Mouse (Mus musculus) gastrocnemius, postnatal 14 days (tissue): ENCODE results near the gene Hyal3. TPM values are rescaled to one million over a fixed set of nuclear protein-coding genes. Genes with fewer than 3 reads are reported as not detected.
A peak's percentile ranks its signal among the peaks of the same experiment; 100 is the strongest.

Source experiments
- DNase-seq: peaks from one replicate; pipeline ENCODE4 v3.0.0; 2021; ENCODE audit warnings: mixed read lengths
- intact Hi-C: fragments of 180-260 bp; cut with DNase I; formaldehyde crosslinking; loops from one replicate; pipeline ENCODE4 v1.15.1; 2025; ENCODE audit warnings: low total_unique reads
- total RNA-seq, 2 experiments: library from RNA; stranded (reverse); gene quantifications; 2 replicates each; pipeline ENCODE4 v1.2.3; 2021

The Hyal3 gene
- total RNA-seq, 2 experiments from 2014 or later = 0.23 to 0.49 TPM

DNA sequence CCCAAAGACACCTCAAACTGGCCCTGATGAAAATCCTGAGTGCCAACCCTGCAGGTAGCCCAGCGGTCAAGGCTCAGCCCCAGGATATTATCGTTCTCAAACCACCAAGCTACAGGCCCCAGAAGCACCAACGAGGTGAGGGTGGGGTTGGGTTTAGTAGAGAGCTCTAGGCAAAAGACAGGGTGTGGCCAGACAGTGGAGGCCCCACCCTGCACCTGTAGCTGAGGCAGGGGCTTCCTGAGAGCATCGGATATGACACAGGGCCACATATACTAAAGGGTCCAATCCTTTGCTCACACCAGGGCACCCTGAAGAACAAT lies 48.8 kb downstream of the Hyal3 start:
- intact Hi-C loops = no loop called here

DNA sequence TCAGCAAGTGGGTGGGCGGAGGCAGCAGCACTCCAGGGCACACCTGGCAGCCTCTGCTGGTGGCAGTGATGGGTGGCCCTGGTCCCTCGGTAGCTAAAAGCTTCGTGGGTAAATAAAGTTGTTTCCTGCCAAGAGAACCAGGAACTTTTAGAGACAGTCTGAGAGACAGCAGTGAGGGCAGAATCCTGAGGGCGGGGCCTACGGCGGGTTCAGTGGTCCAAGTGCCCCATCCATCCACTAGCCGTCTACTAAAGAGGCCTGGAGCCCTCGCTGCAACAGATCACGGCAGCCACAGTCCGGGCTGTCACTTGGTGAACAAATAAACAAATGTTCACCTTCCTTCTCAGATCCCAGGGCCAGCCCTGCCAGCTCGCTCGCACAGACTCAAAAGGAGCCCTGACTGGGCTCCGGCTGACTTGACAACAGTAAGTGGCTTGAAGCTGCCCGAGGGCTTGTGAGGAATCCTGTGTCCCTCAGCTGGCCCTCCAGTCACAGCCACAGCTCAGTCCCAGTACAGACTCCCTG lies 49.3 kb downstream of the Hyal3 start:
- no peak for DNase-seq
- intact Hi-C loops = no loop called here

More for the DNA sequence above, 48.8 kb downstream of the Hyal3 start:
- DNase-seq = no peak

DNA sequence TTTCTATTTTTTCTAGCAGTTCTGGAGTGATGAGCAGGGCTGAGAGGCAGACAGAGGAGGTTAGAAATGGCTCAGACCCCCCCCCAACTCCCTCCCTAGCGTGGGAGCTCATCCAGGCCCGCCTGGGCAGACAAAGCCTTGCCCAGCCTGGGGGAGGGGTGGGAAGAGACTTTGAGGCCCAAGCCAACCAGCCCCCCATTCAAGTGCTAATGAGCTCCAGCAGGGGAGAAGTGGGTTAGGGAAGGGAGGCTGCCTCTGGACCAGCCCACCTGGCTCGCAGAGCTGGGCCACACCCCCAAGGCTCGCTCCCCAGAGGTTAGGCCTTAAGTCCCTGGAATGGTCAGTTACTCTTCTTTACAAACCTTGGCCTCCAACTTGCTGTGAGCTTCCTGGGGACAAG lies 50.0 kb downstream of the Hyal3 start:
- no peak for DNase-seq
- intact Hi-C loops = no loop called here

DNA sequence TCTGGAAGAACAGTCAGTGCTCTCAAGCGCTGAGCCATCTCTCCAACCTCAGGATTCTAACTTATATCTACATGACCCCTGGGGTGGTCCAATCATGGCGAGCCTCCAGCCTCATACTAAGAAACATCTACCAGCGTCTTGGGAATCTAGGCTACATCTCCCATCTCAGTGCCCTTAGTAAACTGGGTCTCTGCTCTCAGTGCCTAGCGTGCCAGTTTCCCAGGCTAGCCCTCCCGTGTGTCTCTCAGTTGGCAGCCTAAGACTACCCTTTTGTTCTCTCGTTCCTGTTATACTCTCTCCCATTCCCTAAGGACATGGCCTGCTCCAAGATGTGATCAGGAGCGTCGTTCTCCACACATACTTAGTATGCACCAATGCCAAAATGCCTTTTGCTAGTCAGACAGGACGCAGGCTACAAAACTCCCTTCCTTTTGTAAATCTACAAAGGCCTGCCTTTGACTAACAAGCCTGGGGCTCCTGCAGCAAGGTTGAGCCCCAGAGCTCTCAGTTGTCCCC lies 50.8 kb downstream of the Hyal3 start:
- intact Hi-C loops = no loop called here
- no peak for DNase-seq

DNA sequence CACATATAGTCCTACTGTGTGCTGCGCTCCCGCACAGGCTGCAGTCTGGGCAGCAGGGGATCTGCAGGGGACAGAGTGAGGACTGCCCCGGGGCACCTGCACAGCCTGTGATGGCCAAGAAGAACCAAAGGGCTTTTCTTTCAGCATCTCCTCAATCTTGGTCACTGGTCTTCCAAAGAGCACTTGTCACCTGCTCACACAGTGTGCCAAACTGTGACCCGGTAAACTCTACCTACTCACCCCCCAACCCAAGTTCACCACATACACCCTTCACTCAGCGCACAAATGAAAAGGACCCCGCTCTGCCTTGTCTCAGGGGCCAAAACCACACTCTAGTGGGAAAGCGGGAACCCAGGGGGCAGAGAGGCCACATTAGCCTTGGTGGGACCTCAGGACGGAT lies 51.2 kb downstream of the Hyal3 start:
- intact Hi-C loops = no loop called here

DNA sequence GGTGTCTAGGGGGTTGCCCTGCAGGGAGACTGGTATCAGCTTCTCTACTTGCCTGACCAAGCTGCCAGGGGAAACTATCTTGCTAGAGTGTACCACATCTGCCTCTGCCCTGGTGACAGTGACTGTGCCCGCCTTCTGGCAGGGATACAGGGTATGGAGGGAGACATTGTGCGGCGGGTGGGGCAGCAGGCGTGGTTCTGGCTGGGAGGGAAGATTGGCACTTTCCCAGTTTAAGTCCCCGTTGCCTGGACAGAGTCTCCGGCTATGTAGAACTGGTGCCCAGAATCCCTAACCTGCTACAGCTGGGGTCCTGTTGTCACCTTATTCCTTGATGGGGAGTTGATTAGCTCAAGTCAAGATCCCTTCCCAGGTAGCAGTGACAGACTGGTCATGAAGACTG lies 51.9 kb downstream of the Hyal3 start:
- intact Hi-C loops = no loop called here
- DNase-seq = no peak

More for the DNA sequence above, 51.2 kb downstream of the Hyal3 start:
- no peak for DNase-seq

DNA sequence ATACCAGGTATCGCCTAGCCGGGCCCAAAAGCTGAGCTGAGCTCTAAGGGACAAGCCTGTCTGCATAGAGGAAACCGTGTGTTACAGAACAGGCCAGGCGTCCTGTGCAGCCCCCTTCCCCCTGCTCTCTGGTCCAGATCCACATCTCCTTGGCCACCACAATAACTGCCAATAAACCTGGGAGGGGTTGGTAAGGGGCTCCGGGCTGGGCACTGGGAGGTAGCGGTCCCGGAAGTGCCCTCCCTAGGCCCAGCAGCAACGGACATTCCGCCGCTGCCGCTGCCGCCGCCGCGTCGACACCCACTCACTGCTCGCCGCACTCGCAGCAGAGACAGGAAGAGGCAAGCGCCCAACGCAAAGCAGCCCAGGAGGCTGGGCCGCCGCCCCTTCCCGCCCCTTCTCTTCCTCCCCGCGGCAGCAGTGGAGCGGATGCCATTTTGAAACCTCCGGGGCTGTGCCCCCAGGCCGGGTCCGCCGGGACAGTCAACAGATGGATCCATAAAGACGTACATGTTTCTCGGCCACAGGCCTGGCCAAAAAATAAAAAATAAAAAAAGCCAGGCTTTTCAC lies 52.6 kb downstream of the Hyal3 start:
- intact Hi-C loops = no loop called here
- peak; percentile 86 for DNase-seq

DNA sequence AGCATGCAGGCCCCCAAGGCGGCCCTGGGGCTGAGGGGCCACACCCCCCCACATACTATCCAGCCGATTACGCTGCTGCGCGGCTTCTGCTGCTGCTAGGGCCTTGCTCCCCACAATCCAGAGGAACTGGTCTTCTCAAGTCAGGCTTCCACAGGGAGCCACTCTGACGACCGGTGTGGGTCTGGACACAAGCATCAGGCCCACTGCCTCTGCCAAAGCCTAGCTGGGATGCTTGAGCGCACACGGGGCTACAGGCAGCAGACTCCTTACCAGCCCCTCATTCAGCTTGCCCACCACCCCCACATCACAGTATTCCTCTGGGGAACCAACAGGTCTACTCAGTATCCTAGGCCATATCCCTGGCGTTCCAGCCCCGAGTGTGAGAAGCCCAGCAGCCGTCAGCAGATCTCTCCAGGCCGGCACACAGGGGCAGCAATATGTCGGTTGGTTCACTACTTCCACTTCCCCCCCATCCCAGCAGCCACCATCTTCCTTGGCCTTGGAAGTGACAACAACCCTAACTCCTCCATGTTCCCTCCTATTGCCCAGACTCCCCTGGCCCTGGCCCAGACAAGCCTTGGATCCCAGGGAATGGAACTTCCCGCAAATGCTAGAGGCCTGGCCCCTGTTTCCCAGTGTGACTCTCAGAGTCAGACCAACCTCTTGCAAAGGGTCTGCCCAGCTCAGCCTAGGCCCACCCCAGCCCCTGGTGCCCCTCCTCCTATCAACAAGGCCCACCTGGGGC lies 53.2 kb downstream of the Hyal3 start:
- intact Hi-C loops = no loop called here
- peak; percentile 63 for DNase-seq

DNA sequence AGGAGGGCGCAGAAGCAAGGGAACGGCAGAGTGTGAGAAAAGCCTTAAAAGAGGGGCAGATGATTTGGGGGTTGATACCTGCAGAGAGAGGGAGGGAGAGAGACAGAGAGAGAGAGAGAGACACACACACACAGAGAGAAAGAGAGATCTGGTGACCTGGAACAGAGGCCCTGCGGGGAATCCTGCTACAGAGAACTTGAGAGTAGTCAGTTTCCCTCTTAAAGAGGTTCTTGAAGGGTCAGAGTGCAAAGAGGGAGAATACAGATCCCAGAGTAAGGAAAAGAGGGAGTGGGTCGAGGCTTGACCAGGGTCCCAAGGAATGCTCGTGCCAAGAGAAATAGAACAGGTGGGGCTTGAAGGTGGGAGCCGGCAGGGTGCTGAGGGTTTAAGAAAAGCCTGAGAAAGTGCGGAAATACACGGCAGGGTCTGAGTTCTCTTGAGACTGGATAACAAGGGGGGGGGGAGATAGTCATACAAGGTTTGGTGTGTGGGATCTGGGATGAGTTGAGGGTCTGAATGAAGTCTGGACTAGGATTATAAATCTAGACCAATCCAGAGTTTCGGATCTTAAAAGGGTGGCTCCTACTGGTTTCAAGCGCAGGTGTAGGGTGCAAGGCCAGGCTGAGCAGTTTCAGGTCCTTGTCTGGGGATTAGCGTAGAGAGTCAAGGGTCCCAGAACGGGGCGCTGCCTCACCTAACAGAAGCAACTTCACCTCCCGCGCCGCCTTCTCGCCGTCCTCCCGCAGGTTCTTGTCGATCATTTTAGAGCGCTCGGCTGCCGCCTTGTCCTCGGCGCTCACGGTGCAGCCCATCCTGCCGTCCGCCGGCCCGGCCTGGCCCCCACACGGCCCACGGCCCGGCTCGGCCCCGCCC lies 54.0 kb downstream of the Hyal3 start:
- no peak for DNase-seq
- intact Hi-C loops = no loop called here

DNA sequence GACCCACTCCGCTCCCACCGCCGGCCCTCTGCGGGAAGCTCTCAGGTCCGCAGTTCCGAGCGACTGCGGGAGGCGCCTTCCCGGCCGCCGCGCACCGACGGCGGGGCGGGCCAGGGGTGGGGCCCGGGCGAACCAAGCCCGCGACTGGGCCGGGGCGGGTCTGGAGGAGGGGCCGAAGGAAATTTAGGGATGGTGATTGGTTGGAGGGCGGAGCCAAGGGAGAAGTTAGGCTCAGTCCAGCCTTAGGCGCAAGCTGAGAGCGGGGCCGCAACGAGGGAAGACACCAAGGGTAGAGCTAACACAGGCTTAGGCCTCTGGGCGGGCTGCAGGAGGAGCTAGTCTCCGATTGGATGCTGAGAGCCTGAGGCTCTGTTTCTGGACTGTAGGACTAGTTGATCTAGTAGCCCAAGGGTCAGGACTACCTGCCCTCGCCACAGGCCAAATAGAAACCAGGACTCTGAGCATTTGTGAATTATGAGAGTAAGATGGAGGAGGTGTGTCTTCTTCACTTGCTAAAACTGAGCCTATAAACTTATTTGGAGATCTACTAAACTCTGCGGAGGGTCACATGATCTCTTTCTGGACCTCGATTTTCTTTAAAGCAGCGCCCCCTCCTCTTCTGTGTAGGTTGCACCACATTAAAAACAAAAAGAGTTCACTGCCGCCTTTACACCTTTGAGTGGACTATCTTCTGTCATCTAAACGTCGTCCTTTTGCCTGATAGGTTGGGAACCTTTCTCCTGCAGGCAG lies 54.8 kb downstream of the Hyal3 start, which contains the start of gene Gnai2:
Gene Gnai2 (minus strand): TSS at position 89 of the 750 bp plus-strand sequence.
- intact Hi-C loops = no loop called here
- DNase-seq = peak; percentile 96

Other genes starting within 250 kb of the Hyal3 start
- 10 to 100 TPM; 12.0 to 13.2 TPM for gene Hemk1, start 242.5 kb upstream of the Hyal3 start, total RNA-seq
- gene 6430571L13Rik, start 240.2 kb upstream of the Hyal3 start, total RNA-seq = 10 to 100 TPM; 41.9 to 49.8 TPM
- 1 to 10 TPM in 1 of 2 experiments, under 1 TPM in 1; 0.78 to 1.0 TPM for gene Cacna2d2, start 181.2 kb upstream of the Hyal3 start, total RNA-seq
- gene Tmem115, start 46.9 kb upstream of the Hyal3 start, total RNA-seq = 10 to 100 TPM; 18.4 to 19.9 TPM
- 1 to 10 TPM; 2.2 to 2.5 TPM for gene Cyb561d2, start 38.6 kb upstream of the Hyal3 start, total RNA-seq
- 1 to 10 TPM; 7.5 to 7.7 TPM for gene Nprl2, start 38.6 kb upstream of the Hyal3 start, total RNA-seq
- gene Zmynd10, start 33.5 kb upstream of the Hyal3 start, total RNA-seq = not detected
- 10 to 100 TPM; 11.1 to 11.6 TPM for gene Rassf1, start 29.3 kb upstream of the Hyal3 start, total RNA-seq
- 10 to 100 TPM; 21.8 to 23.1 TPM for gene Tusc2, start 17.6 kb upstream of the Hyal3 start, total RNA-seq
- gene Hyal2, start 12.9 kb upstream of the Hyal3 start, total RNA-seq = 10 to 100 TPM; 12.7 to 14.5 TPM
- gene Hyal1, start 3.9 kb upstream of the Hyal3 start, total RNA-seq = 1 to 10 TPM; 2.6 to 2.7 TPM
- 10 to 100 TPM; 12.0 TPM for gene Naa80, start 1.9 kb upstream of the Hyal3 start, total RNA-seq
- 10 to 100 TPM; 33.5 to 42.7 TPM for gene Ifrd2, start 6.8 kb downstream of the Hyal3 start, total RNA-seq
- gene Sema3b, start 28.4 kb downstream of the Hyal3 start, total RNA-seq = 10 to 100 TPM; 27.6 to 35.2 TPM
- 100 to 1,000 TPM; 139 to 152 TPM for gene Gnai2, start 54.5 kb downstream of the Hyal3 start, total RNA-seq
- gene Slc38a3, start 88.7 kb downstream of the Hyal3 start, total RNA-seq = 10 to 100 TPM; 29.8 to 57.1 TPM
- not detected for gene Gnat1, start 98.9 kb downstream of the Hyal3 start, total RNA-seq
- gene Sema3f, start 129.7 kb downstream of the Hyal3 start, total RNA-seq = 10 to 100 TPM in 1 of 2 experiments, 1 to 10 TPM in 1; 8.4 to 10.6 TPM
- 10 to 100 TPM; 30.9 to 40.5 TPM for gene Rbm5, start 190.2 kb downstream of the Hyal3 start, total RNA-seq